Mouse (Mus musculus): ENCODE measurements at regions not wholly inside any gene's neighbourhood (a gene's known extent, or its start where the extent isn't known, plus 50 kb on each side); places are given as distances from the start of the nearest gene placed in this dataset.

DNA sequence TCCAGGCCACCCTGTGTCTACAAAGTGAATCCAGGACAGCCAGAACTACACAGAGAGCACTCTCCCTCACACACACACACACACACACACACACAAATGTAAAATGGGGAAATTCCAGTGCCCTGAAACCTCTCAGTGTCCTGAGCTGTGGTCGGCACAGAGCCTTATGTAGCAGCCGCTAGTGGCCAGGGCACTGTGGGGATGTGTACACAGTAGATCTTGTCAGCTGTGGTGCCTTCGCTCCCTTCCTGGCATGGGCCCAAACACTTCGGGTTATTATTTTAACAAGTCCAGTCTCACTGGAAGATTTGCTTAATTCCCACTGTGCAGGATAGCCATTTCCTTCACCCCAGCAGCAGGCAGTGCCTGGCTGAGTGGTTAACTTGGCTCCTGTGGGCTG lies 81.5 kb downstream of the Ephb3 start:
- TF ChIP-seq POLR2A (IDR thresholded peaks at IDR 0.05; ENCODE audit: control insufficient read depth, low read depth, low read length) (no peak), CTCF (IDR thresholded peaks at IDR 0.05; ENCODE audit: control insufficient read depth, insufficient read depth, insufficient replicate concordance, low read depth, low read length) (no peak)
